Mouse (Mus musculus): Measurements from ENCODE around the gene Aarsd1. TPM values are rescaled to one million over a fixed set of nuclear protein-coding genes. Genes with fewer than 3 reads are reported as not detected.
A peak's percentile ranks its signal among the peaks of the same experiment; 100 is the strongest.

Gene Aarsd1
- polyA plus RNA-seq, 1 experiment = 52.7 TPM

DNA sequence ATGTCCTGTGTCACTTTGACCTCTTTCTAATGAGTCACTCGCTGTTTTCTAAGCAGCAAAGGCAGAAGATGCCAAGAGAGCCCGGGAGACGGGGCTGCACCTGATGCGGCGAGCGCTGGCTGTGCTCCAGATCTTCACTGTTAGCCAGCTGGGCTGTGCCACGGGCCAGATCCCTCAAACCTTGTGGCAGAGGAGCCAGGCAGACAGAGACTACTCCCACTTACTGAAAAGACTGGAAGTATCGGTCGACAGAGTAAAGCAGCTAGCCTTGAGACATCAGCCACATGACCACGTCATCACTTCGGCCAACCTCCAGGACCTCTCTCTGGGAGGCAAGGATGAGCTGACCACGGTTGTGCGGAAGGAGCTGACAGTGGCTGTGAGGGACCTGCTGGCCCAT is 16.0 kb upstream of the Aarsd1 start:
- Histone ChIP-seq H3K4me3 (ENCODE audit: insufficient read depth, low read length) (no peak overlapping the region), H3K4me1 (ENCODE audit: control insufficient read depth, insufficient read depth, low read length) (no peaks in the 10 kb centered on the region), H3K27ac (ENCODE audit: insufficient read depth, low read length) (no peak overlapping the region)
- TF ChIP-seq CTCF (IDR thresholded peaks at IDR 0.05; ENCODE audit: extremely low read depth, insufficient read depth, low read length) (no peak), POLR2A (IDR thresholded peaks at IDR 0.05; ENCODE audit: extremely low read depth, insufficient read depth, low read length) (no peak)

DNA sequence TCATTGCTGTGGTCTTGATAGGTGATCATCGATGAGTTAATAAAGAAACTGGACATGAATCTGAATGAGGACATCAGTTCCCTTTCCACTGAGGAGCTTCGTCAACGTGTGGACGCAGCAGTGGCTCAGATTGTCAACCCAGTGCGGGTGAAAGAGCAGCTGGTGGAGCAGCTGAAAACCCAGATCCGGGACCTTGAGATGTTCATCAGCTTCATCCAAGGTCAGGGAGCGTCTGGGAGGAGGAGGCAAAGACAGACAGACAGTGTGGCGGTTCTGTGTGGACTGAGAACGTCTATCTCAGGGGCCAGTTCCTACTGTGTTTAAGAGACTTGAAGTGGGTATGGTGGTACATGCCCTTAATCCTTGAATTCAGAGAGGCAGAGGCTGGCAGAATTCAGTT is 13.9 kb upstream of the Aarsd1 start:
- TF ChIP-seq POLR2A (IDR thresholded peaks at IDR 0.05; ENCODE audit: extremely low read depth, insufficient read depth, low read length) = no peak
- TF ChIP-seq CTCF (IDR thresholded peaks at IDR 0.05; ENCODE audit: extremely low read depth, insufficient read depth, low read length) = no peak
- no peak overlapping the region for H3K27ac ChIP-seq (ENCODE audit: insufficient read depth, low read length)
- no peak overlapping the region for H3K4me3 ChIP-seq (ENCODE audit: insufficient read depth, low read length)
- no peaks in the 10 kb centered on the region; the same call in 1 of the 2 replicates for H3K4me1 ChIP-seq (ENCODE audit: control insufficient read depth, insufficient read depth, low read length)

DNA sequence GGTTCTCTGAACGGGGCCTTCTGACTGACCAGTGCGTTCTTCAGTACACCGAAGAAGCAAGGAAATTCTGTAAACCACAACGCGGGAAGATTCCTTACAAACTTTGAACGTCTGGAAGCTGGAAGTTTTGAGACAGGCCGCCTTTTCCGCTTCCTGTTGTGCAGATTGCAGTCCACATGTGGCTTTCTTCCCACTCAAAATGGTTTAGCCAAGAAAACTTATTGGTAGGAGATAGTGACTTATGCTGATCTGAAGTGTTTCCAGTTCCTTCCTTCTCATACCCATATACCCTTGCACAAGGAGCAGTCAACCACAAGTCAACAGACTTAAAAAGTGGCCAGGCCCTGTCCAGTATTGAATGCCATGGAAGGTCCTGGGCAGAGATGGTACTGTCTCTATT is 8.8 kb upstream of the Aarsd1 start:
- peaks cover 2% of the 10 kb centered on the region; the same call in 1 of the 2 replicates for H3K4me1 ChIP-seq (ENCODE audit: control insufficient read depth, insufficient read depth, low read length)
- H3K4me3 ChIP-seq (ENCODE audit: insufficient read depth, low read length) = peak overlapping the region; percentile 92
- TF ChIP-seq POLR2A (IDR thresholded peaks at IDR 0.05; ENCODE audit: extremely low read depth, insufficient read depth, low read length) (no peak), CTCF (IDR thresholded peaks at IDR 0.05; ENCODE audit: extremely low read depth, insufficient read depth, low read length) (no peak)
- no peak overlapping the region for H3K27ac ChIP-seq (ENCODE audit: insufficient read depth, low read length)

DNA sequence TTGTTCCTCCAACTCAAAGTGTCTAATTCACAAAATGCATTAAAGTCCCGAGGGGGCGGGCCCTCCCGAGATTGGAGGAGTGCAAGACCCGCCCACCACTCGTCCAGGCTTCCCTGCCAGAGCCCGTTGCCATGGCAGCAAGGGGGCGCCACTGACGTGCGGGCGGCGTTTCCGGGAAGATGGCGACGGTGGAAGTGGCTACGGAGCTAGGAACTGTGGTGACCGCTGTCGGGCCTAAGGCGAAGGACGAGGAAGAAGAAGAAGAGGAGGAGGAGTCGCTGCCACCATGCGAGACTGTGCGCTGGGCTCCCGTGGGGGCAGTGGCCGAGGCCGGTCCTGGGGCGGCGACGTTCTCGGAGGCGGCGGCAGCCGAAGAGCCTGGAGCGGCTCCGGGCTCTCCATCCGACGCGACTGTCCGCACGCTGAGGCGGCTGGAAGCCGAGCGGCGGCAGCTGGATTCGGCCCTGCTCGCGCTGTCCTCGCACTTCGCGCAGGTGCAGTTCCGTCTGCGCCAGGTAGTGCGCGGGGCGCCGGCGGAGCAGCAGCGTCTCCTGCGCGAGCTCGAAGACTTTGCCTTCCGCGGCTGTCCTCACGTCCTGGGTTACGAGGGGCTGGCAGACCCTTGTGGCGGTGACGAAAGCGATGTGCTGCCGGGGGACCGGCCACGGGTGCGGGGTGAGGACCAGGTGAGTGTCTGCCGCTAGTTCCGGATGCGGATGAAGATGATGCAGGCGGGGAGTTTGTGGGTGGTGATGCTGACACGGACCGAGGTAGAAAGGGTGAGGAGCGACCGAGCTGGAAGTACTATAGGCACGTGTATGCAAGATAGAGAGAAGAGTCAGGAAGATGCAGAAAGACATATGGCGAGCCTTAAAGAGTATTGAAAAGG is 7.8 kb upstream of the Aarsd1 start, which contains the start of the genes Rundc1 and Ptges3l:
TSS of gene Rundc1 (plus strand) at position 161 of the 889 bp plus-strand sequence.
TSS of gene Ptges3l (minus strand) at position 409 of the 889 bp plus-strand sequence.
- Histone ChIP-seq H3K4me1 (ENCODE audit: control insufficient read depth, insufficient read depth, low read length) (peaks cover 2% of the 10 kb centered on the region; the same call in 1 of the 2 replicates), H3K27ac (ENCODE audit: insufficient read depth, low read length) (peak within 1 kb of the TSS; percentile 92), H3K4me3 (ENCODE audit: insufficient read depth, low read length) (peak within 1 kb of the TSS; percentile 92)
- no peak for TF ChIP-seq CTCF (IDR thresholded peaks at IDR 0.05; ENCODE audit: extremely low read depth, insufficient read depth, low read length)
- TF ChIP-seq POLR2A (IDR thresholded peaks at IDR 0.05; ENCODE audit: extremely low read depth, insufficient read depth, low read length) = peak; percentile 83

DNA sequence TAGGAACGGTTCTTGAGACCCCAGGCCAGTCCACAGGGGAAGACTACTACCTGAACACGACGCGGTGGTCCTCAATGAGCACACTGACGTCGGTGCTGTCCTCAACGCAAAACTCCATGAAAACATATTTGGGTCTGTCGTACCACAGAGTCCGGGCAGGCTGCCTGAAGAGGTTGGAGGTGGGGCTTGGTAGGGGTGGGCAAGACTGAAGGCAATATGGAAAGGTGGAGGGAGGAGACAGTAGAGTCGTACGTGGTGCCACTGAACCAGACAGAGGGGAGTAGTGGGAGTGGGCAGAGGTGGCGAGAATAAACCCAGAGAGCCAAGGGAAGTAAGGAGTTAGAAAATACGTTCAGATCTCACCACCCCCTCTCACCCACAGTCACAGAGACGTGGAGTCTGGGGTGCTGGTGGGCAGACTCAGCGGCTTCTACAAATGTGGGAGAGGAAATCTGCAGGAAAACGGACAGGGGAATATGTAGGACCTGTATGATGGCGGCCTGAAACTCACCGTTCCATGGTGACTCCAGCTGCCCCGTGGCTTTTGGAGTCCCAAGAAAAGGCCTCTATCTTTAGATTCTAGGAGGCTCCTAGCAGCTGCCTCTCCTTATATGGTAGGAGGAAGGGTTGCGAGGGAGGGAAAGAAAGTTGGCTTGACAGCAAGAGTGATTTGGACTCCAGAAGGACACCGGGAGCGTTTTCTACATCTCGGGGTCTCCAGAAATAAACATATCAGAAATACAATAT is 6.9 kb upstream of the Aarsd1 start, which contains the start of gene Gm27029:
TSS of gene Gm27029 (minus strand) at position 692 of the 747 bp plus-strand sequence.
- Histone ChIP-seq H3K27ac (ENCODE audit: insufficient read depth, low read length) (peak within 1 kb of the TSS; percentile 92), H3K4me3 (ENCODE audit: insufficient read depth, low read length) (peak within 1 kb of the TSS; percentile 92), H3K4me1 (ENCODE audit: control insufficient read depth, insufficient read depth, low read length) (peaks cover 2% of the 10 kb centered on the region; the same call in 1 of the 2 replicates)
- TF ChIP-seq POLR2A (IDR thresholded peaks at IDR 0.05; ENCODE audit: extremely low read depth, insufficient read depth, low read length) (no peak), CTCF (IDR thresholded peaks at IDR 0.05; ENCODE audit: extremely low read depth, insufficient read depth, low read length) (no peak)

DNA sequence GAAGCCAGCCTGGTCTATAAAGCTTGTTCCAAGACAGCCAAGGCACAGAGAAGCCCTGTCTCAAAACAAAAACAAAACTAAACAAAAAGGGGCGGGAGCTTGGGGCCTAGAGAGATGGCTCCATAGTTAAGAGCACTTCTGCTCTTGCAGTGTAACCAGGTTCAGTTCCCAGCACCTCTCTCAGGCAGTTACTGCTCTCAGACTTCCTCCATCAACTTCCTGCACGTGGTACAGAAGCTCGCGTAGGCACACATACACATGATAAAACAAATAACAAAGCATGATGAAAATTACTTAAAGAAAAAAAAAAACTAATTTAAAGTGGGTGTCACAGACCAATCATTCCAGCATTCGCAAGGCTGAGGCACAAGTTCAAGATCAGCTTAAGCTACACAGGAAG is 2.7 kb upstream of the Aarsd1 start:
- Histone ChIP-seq H3K4me1 (ENCODE audit: control insufficient read depth, insufficient read depth, low read length) (peaks cover 4% of the 10 kb centered on the region; the same call in 1 of the 2 replicates), H3K27ac (ENCODE audit: insufficient read depth, low read length) (no peak overlapping the region), H3K4me3 (ENCODE audit: insufficient read depth, low read length) (no peak overlapping the region)
- TF ChIP-seq POLR2A (IDR thresholded peaks at IDR 0.05; ENCODE audit: extremely low read depth, insufficient read depth, low read length) (no peak), CTCF (IDR thresholded peaks at IDR 0.05; ENCODE audit: extremely low read depth, insufficient read depth, low read length) (no peak)

DNA sequence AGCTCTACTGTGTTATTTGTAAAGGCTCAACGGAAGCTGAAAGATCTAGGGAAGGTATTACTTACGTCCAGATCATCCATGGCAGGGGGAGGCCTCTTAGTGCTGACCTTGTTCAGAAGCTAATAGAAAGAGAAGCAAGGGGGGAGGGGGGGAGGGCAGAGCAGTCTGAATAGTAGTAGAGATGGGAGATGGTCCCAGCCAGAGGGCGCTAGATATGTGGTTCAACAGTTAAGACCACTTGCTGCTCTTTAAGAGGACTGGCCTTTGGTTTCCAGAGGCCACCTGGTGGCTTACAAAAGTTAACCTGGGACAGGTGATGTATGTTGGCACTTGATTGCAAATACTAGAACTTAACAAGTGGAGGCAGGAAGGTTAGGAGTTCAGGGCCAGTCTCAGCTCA is 2.2 kb upstream of the Aarsd1 start:
- no peak overlapping the region for H3K27ac ChIP-seq (ENCODE audit: insufficient read depth, low read length)
- no peak overlapping the region for H3K4me3 ChIP-seq (ENCODE audit: insufficient read depth, low read length)
- peak; percentile 21 for TF ChIP-seq CTCF (IDR thresholded peaks at IDR 0.05; ENCODE audit: extremely low read depth, insufficient read depth, low read length)
- TF ChIP-seq POLR2A (IDR thresholded peaks at IDR 0.05; ENCODE audit: extremely low read depth, insufficient read depth, low read length) = no peak
- peaks cover 4% of the 10 kb centered on the region; the same call in 1 of the 2 replicates for H3K4me1 ChIP-seq (ENCODE audit: control insufficient read depth, insufficient read depth, low read length)

DNA sequence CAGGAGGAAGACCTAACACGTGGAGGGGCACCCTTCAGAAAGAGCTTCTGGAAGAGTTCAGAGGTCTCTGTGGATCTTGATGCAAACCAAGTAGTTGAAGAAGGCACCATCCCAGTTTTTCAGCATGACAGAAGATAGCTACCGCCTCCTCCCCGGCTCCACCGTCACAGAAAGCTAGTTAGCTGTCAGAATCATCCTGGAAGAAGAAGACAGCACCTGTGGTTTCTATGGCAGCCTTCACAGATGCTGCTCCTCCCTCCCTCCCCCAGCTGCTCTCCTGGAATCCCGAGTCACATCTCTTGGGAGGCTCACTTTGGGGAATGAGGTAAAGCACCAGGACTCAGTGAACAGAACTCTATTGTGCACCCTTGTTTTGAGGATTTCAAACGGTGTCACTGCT is 1.6 kb upstream of the Aarsd1 start:
- Histone ChIP-seq H3K4me3 (ENCODE audit: insufficient read depth, low read length) (no peak overlapping the region), H3K4me1 (ENCODE audit: control insufficient read depth, insufficient read depth, low read length) (peaks cover 3% of the 10 kb centered on the region; the same call in 1 of the 2 replicates), H3K27ac (ENCODE audit: insufficient read depth, low read length) (no peak overlapping the region)
- no peak for TF ChIP-seq POLR2A (IDR thresholded peaks at IDR 0.05; ENCODE audit: extremely low read depth, insufficient read depth, low read length)
- no peak for TF ChIP-seq CTCF (IDR thresholded peaks at IDR 0.05; ENCODE audit: extremely low read depth, insufficient read depth, low read length)

DNA sequence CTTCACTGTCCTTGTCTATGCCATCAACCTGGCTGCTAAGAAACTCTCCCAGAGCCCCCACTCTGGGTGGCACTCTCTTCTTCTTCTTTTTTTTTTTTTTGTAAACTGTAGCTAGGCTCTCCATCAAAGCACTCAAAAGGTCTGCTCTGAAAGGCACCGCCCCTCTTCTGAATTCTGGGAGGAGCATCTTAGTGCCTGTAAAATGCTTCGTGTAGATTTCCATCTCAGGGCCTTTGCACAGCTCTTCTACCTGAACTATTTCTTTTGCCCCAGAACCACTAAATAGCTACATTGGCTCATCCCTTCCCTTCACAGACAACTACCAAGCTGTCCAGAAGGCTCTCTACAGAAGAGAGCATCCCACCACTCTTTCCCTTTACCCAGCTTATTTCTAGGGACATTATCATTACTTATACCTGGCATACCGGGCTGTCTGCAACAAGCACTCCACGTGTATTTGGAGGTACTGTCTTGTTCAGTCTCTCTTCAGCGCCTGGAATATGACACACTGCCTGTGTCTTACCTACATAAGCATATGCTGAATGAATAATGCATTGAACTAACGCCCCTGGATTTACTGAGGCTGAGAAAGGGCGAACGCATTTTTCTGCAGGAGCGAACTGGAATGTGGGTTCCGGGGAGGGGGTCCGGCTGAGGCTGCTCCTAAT is 848 bp downstream of the Aarsd1 start:
- TF ChIP-seq POLR2A (IDR thresholded peaks at IDR 0.05; ENCODE audit: extremely low read depth, insufficient read depth, low read length) = no peak
- TF ChIP-seq CTCF (IDR thresholded peaks at IDR 0.05; ENCODE audit: extremely low read depth, insufficient read depth, low read length) = no peak
- H3K27ac ChIP-seq (ENCODE audit: insufficient read depth, low read length) = peak overlapping the region; percentile 17; the same call in 1 of the 2 replicates
- H3K4me3 ChIP-seq (ENCODE audit: insufficient read depth, low read length) = peak overlapping the region; percentile 76
- H3K4me1 ChIP-seq (ENCODE audit: control insufficient read depth, insufficient read depth, low read length) = peaks cover 3% of the 10 kb centered on the region; the same call in 1 of the 2 replicates

Measured in cortical plate, adult 2 months (tissue).